Mouse (Mus musculus) urinary bladder, adult 2 months (tissue): ENCODE measurements around the gene Clybl. TPM values are rescaled to one million over a fixed set of nuclear protein-coding genes. Genes with fewer than 3 reads are reported as not detected.

Experiments used
- DNase-seq: peaks from one replicate; pipeline ENCODE4 v3.0.0; 2022; ENCODE audit warnings: low spot score
- polyA plus RNA-seq: library from polyadenylated mRNA; depleted of rRNA; stranded (reverse); fragments of >200 nt; gene quantifications from 2 replicates; pipeline ENCODE4 v1.2.3, GENCODE M21; 2012

Gene Clybl
- polyA plus RNA-seq, 1 experiment = 44.5 TPM

DNA sequence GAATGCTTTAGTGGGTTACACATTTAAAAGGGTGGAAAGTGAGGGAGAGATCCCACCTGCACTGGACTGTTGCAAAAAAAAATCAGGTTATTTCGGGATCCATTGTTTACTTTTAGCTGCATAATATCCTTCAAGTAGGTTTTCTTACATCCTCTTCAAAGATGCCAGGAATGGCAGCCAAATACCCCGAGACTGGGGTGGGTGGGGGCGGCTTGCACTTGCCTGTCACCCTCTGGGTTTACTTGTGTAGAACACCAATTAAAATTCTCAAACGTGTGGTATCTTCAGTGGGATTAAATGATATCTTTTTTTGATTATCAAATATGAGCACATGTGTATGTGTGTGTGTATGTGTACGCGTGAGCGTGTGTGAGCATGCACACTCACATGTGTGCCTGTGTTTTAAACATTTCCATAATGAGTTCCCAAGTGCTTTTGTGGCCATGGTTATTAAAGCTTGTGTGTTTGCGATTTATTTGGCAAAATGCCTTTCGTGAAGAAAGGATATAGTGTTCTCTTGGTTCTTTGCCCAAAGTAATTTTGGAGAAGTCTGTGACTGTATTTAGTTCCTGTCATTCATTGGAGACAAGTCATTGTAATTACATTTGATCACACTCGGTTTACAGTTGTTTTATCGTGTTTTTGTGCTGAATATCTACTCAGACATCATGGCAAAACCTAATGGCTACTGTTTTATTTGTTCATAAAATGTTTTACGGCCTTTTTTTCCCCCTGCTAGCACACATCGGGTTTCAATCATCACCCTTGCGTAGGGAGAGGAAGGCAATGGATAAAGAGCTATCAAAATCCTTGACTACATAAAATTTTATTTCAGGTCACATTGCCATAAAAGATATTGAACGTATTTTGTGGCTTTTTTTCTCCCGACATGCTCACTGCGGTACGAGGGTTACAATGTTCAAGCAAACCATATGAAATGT lies 65.7 kb downstream of the Clybl start:
- DNase-seq = no peak

- DNase-seq = no peak
Observed at GRCm38 (mm10) chr14:122249123-122249522, 67.6 kb downstream of the Clybl start.

DNA sequence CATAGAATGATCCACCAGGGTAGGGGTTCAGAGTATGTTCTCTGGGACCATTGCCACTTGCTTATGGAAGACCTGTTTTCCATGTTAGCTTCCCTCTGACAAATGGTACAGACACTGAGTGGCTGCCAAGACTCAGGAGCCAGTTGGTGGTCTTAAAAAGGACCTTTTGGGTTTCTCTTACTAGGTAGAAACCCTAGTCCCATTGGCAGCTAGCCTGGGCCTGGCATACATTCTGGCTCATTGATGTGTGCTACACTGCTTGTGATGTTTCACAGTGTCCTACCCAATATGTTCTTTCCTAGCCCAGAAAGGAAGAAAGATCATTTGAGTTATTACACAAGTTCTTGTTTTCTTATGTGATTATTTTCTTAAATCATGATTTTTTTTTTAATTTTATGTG lies 69.8 kb downstream of the Clybl start:
- DNase-seq = no peak

DNA sequence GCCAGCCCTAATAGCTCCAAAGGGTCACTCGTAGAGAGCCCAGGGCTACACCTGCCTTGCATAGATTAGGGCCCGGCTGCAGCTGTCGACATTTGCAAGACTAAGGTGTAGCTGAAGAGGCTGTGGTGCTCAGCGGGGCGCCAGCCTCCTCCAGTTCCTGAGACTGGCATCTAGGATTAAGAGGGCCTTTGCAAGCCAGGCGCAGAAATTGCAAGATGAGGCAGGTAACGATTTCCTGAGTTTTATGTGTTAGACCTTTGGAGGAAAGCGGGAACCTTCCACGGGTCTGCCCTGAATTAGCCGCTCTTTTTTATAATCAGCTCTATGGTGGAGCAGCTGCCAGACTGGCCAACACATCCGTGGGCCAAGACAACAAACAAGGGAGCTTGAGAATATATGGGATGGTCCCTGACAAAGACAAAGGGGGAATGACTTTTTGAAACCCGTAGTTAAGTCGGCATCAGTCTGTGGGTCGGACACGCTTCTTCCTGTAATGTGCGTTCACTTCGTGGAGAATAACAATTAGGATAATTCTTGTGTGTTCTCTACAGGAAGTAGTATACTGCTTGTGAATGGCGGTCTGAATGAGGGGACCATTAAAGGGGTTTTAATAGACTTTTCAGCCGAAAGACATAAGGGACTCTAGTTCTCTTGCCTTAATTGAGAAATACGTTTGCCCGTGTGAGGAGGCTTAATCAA lies 74.2 kb downstream of the Clybl start:
- DNase-seq = no peak

- DNase-seq = no peak
Observed at GRCm38 (mm10) chr14:122256261-122256634, 74.7 kb downstream of the Clybl start.

- DNase-seq = no peak
Observed at GRCm38 (mm10) chr14:122258297-122258696, 76.8 kb downstream of the Clybl start.

- DNase-seq = no peak
Observed at GRCm38 (mm10) chr14:122261250-122261649, 79.7 kb downstream of the Clybl start.

DNA sequence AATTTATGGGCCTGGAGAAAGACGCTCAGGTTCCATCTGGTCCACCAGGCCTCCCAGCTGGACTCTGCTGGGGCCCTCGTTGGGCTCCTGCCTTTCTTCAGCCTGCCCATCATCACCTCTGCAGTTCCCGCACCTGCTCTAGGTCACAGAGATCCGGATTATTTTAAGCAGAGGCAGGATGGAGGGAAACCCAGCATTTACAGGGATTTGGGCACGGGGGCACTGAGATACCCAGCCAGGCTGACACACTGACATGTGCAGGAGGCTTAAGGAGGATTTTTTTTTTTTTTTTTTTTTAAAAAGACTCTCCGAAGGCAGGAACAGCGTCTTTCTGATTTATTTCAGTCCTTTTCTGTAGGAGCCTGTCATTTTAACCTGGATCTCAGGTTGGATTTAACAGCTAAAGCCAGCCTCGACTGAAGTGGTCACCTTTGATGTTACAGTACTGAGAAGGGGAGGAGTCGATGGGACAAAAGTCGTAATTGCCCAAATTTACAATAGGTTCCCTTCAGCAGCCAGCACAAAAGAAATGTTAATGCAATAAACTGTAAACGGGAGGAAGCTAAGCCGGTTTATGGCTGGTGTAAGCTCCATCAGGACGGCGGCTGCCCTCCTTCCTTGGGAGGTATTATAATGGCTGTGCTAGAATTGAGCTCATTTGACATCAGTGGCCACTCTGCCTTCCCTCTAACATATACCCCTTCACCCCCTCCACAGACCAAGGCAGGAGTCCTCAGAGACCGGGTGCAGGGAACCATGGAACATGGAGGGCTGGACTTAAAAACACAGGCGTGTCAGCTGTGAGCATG lies 81.6 kb downstream of the Clybl start:
- no peak for DNase-seq

DNA sequence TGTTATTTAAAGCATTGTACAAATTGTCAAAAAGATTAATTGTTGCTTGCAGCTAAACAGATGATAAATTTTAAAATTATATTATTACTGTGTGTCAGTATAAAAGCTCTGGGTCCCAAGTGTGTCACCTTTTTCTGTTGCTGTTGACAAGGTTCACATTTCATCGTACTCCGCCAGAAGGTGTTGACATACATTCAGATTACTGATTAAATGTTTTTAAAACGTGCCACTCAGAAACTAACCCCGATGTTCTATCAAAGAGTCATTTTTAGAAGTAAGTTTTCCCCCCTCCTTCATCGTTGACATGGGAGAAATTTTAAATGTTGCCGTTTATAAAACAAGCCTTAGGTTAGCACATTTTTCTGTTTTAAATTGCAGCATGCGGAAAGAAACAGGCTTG lies 83.7 kb downstream of the Clybl start:
- DNase-seq = no peak

DNA sequence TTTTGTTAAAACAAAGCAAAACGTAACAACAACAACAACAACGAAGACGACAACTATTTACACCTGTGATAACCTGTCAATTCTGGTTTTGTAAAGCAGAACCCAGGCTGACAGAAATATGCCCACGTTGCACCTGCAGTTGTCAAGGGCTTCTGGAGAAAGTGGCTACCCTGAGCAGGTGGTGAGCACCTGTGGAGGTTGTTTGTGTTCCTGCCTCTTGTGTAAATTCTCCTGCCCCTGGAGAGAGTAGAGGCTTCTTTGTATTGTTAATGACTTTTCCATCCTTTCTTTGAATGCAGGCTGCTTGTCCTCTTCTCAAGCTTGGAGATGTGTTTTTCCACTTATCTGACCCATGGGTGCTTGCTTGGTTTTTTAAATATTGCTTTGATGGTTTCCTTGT lies 86.1 kb downstream of the Clybl start:
- DNase-seq = no peak

DNA sequence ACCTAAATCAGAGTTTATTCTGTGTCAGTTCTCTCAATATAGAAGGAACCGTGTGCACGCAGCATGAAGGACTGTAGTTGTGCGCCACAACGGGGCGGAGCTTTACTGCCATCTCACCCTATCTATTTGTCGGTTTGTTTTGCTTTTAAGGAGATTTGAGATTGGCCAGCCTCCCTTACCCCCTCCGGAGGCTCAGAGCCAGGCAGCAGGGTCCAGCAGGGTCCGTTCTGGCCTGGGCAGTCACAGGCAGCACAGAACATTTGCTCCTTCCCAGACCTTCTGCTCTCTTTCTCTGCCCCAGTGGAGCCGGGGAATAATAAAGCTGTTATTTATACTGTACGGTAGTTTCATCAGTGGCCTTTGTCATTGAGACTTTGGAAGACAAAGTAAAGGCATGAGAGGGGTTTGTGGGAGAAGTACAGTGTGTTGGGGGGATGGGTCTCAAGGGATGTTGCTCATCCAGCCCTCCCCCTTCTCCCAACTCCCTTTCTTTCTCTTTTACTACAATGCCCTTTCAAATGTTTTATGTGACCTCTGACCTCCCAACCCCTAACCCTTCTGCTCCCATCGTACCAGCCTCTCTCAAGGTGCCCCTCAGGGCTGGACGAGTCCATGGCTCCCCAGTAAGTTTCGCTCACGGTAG lies 89.7 kb downstream of the Clybl start:
- DNase-seq = no peak

- DNase-seq = no peak
Observed at GRCm38 (mm10) chr14:122277142-122277541, 95.6 kb downstream of the Clybl start.

DNA sequence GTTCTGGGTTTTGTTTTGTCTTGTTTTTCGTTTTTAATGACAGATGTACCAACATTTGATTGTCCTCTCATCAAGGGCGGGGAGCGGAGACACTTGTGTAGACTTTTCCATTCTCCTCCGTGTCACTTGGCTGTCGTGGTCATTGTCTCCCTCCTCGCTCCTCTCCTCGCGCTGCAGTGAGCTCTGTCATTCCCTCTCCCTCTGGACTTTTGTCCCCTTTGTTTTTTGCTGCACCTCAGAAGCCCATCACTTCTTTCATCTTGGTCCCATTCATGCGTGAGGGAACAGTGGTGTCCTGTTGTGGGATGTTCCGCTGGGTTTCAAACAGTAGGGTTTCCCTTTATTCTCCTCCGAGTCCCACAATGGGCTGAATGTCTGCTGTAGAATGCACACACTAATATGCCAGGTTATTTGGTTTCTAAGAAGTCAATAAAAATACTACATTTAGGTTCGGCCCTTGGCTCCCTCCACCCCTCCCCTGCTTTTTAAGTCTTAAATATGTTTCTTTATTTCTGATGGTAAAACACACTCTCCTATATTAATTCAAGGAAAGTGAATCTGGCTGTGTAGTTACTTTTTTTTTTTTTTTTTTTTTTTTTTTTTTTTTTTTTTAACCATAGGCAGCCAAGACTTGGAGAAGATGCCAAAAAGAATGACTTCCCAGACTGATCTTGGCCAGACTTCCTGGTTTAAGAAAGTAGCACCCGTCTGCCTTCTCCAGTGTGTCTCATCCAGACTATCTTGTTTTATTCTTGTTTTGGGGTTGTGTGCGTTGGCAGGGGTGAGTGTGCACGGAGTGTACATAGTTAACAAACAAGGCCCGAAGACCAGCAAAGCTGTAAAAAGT lies 98.2 kb downstream of the Clybl start:
- DNase-seq = no peak

- DNase-seq = no peak
Observed at GRCm38 (mm10) chr14:122280309-122281071, 99.0 kb downstream of the Clybl start.

GRCm38 (mm10) chr14:122281072-122281634 lies 99.6 kb downstream of the Clybl start:
- no peak for DNase-seq

DNA sequence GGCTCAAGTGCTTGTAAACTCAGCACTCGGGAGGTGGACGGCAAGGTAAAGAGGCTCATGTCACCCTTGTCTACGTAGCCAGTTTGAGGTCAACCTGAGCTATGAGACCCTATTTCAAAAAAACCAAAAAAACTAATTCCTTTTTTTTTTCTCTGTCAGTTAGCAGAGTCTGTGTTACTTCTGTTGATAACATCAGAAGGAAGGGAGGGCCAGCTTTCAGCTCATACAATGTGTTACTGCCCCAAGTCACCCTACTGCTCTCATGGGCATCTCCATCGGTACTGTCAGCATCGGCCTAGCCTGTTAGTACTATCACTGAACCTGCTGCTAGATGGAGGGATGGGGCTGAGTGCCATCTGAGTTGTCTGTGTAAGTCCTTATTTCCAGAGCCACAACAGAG lies 102.5 kb downstream of the Clybl start:
- no peak for DNase-seq

- DNase-seq = no peak
Observed at GRCm38 (mm10) chr14:122296399-122296798, 114.9 kb downstream of the Clybl start.

- DNase-seq = no peak
Observed at GRCm38 (mm10) chr14:122296864-122297263, 115.4 kb downstream of the Clybl start.

- no peak for DNase-seq
Observed at GRCm38 (mm10) chr14:122297386-122298109, 116.0 kb downstream of the Clybl start.
